Mouse (Mus musculus): ENCODE measurements around the gene Baz1b. TPM values are rescaled to one million over a fixed set of nuclear protein-coding genes. Genes with fewer than 3 reads are reported as not detected.
A peak's percentile ranks its signal among the peaks of the same experiment; 100 is the strongest.

Baz1b gene
- polyA plus RNA-seq, 1 experiment, result 22.1 TPM

- no peak for TF ChIP-seq CEBPB (IDR thresholded peaks at IDR 0.05; ENCODE audit: insufficient read depth, poor library complexity, severe bottlenecking)
- no peak for TF ChIP-seq MYOG (IDR thresholded peaks at IDR 0.05; ENCODE audit: control insufficient read depth in 1 of 3, insufficient read depth in 1 of 3, insufficient read length in 2 of 3, low read depth in 2 of 3)
- TF ChIP-seq TCF3 (IDR thresholded peaks at IDR 0.05; ENCODE audit: insufficient read length, low read depth), result no peak
- TF ChIP-seq POLR2AphosphoS2 (IDR thresholded peaks at IDR 0.05; ENCODE audit: insufficient read length, low read depth), result no peak
- TF ChIP-seq MAX (IDR thresholded peaks at IDR 0.05; ENCODE audit: low read depth), result no peak
- TF ChIP-seq E2F4 (IDR thresholded peaks at IDR 0.05; ENCODE audit: insufficient read depth), result no peak
- no peak for TF ChIP-seq MYOD1 (IDR thresholded peaks at IDR 0.05; ENCODE audit: control insufficient read depth in 1 of 3, insufficient read length in 2 of 3, low read depth in 2 of 3)
- no peak for TF ChIP-seq USF1 (IDR thresholded peaks at IDR 0.05; ENCODE audit: low read depth)
- Histone ChIP-seq H3K27me3 (ENCODE audit: control insufficient read depth, insufficient read depth, insufficient read length) (no peaks in the 10 kb centered on the region), H3K4me2 (ENCODE audit: low read depth) (no peak overlapping the region), H3K4me3 (no peak overlapping the region), H3ac (ENCODE audit: control insufficient read depth, insufficient read length) (no peak overlapping the region), H3K79me2 (ENCODE audit: control insufficient read depth, insufficient read depth) (no peaks in the 10 kb centered on the region), H3K36me3 (ENCODE audit: control insufficient read depth, insufficient read depth) (peaks cover 62% of the 10 kb centered on the region)
These were observed 51.8 kb downstream of the Baz1b start for GRCm38 (mm10) chr5:135238832-135239231.

- Histone ChIP-seq H3K4me2 (ENCODE audit: low read depth) (no peak overlapping the region), H3ac (ENCODE audit: control insufficient read depth, insufficient read length) (no peak overlapping the region), H3K36me3 (ENCODE audit: control insufficient read depth, insufficient read depth) (peaks cover 46% of the 10 kb centered on the region), H3K79me2 (ENCODE audit: control insufficient read depth, insufficient read depth) (no peaks in the 10 kb centered on the region), H3K27me3 (ENCODE audit: control insufficient read depth, insufficient read depth, insufficient read length) (no peaks in the 10 kb centered on the region), H3K4me3 (no peak overlapping the region)
- TF ChIP-seq E2F4 (IDR thresholded peaks at IDR 0.05; ENCODE audit: insufficient read depth) (no peak), REST (IDR thresholded peaks at IDR 0.05; ENCODE audit: insufficient read depth, insufficient read length) (no peak), MAX (IDR thresholded peaks at IDR 0.05; ENCODE audit: low read depth) (no peak), POLR2AphosphoS2 (IDR thresholded peaks at IDR 0.05; ENCODE audit: insufficient read length, low read depth) (no peak), MYOG (IDR thresholded peaks at IDR 0.05; ENCODE audit: control insufficient read depth in 1 of 3, insufficient read depth in 1 of 3, insufficient read length in 2 of 3, low read depth in 2 of 3) (no peak), MYOD1 (IDR thresholded peaks at IDR 0.05; ENCODE audit: control insufficient read depth in 1 of 3, insufficient read length in 2 of 3, low read depth in 2 of 3) (peak in 1 of 3 experiments; percentile 21), USF1 (IDR thresholded peaks at IDR 0.05; ENCODE audit: low read depth) (no peak), POLR2A (IDR thresholded peaks at IDR 0.05; ENCODE audit: insufficient read length, low read depth) (no peak)
These were observed 54.4 kb downstream of the Baz1b start for GRCm38 (mm10) chr5:135241474-135241873.

GRCm38 (mm10) chr5:135242136-135242535 lies 55.1 kb downstream of the Baz1b start:
- Histone ChIP-seq H3K4me2 (ENCODE audit: low read depth) (no peak overlapping the region), H3ac (ENCODE audit: control insufficient read depth, insufficient read length) (no peak overlapping the region), H3K79me2 (ENCODE audit: control insufficient read depth, insufficient read depth) (no peaks in the 10 kb centered on the region), H3K36me3 (ENCODE audit: control insufficient read depth, insufficient read depth) (peaks cover 41% of the 10 kb centered on the region), H3K4me3 (no peak overlapping the region), H3K27me3 (ENCODE audit: control insufficient read depth, insufficient read depth, insufficient read length) (no peaks in the 10 kb centered on the region)
- no peak for TF ChIP-seq TCF3 (IDR thresholded peaks at IDR 0.05; ENCODE audit: insufficient read length, low read depth)
- no peak for TF ChIP-seq TCF12 (IDR thresholded peaks at IDR 0.05; ENCODE audit: insufficient read depth, poor library complexity, severe bottlenecking)
- TF ChIP-seq MYOD1 (IDR thresholded peaks at IDR 0.05; ENCODE audit: control insufficient read depth in 1 of 3, insufficient read length in 2 of 3, low read depth in 2 of 3), result no peak
- no peak for TF ChIP-seq SRF (IDR thresholded peaks at IDR 0.05; ENCODE audit: control insufficient read depth, insufficient read length, low read depth)
- TF ChIP-seq MYOG (IDR thresholded peaks at IDR 0.05; ENCODE audit: control insufficient read depth in 1 of 3, insufficient read depth in 1 of 3, insufficient read length in 2 of 3, low read depth in 2 of 3), result no peak
- TF ChIP-seq CEBPB (IDR thresholded peaks at IDR 0.05; ENCODE audit: insufficient read depth, poor library complexity, severe bottlenecking), result no peak
- no peak for TF ChIP-seq USF1 (IDR thresholded peaks at IDR 0.05; ENCODE audit: low read depth)
- TF ChIP-seq MAX (IDR thresholded peaks at IDR 0.05; ENCODE audit: low read depth), result no peak
- no peak for TF ChIP-seq REST (IDR thresholded peaks at IDR 0.05; ENCODE audit: insufficient read depth, insufficient read length)

GRCm38 (mm10) chr5:135242608-135243007 lies 55.5 kb downstream of the Baz1b start:
- H3K4me2 ChIP-seq (ENCODE audit: low read depth), result no peak overlapping the region

GRCm38 (mm10) chr5:135243166-135243565 lies 56.1 kb downstream of the Baz1b start:
- Histone ChIP-seq H3K79me2 (ENCODE audit: control insufficient read depth, insufficient read depth) (no peaks in the 10 kb centered on the region), H3K4me3 (no peak overlapping the region), H3K4me2 (ENCODE audit: low read depth) (no peak overlapping the region), H3K36me3 (ENCODE audit: control insufficient read depth, insufficient read depth) (peaks cover 31% of the 10 kb centered on the region), H3K27me3 (ENCODE audit: control insufficient read depth, insufficient read depth, insufficient read length) (no peaks in the 10 kb centered on the region), H3ac (ENCODE audit: control insufficient read depth, insufficient read length) (no peak overlapping the region)
- TF ChIP-seq E2F4 (IDR thresholded peaks at IDR 0.05; ENCODE audit: insufficient read depth), result no peak
- TF ChIP-seq MYOG (IDR thresholded peaks at IDR 0.05; ENCODE audit: control insufficient read depth in 1 of 3, insufficient read depth in 1 of 3, insufficient read length in 2 of 3, low read depth in 2 of 3), result no peak
- no peak for TF ChIP-seq POLR2A (IDR thresholded peaks at IDR 0.05; ENCODE audit: insufficient read length, low read depth)
- no peak for TF ChIP-seq MAX (IDR thresholded peaks at IDR 0.05; ENCODE audit: low read depth)
- no peak for TF ChIP-seq TCF3 (IDR thresholded peaks at IDR 0.05; ENCODE audit: insufficient read length, low read depth)
- TF ChIP-seq POLR2AphosphoS2 (IDR thresholded peaks at IDR 0.05; ENCODE audit: insufficient read length, low read depth), result no peak
- no peak for TF ChIP-seq USF1 (IDR thresholded peaks at IDR 0.05; ENCODE audit: low read depth)
- no peak for TF ChIP-seq SRF (IDR thresholded peaks at IDR 0.05; ENCODE audit: control insufficient read depth, insufficient read length, low read depth)
- TF ChIP-seq MYOD1 (IDR thresholded peaks at IDR 0.05; ENCODE audit: control insufficient read depth in 1 of 3, insufficient read length in 2 of 3, low read depth in 2 of 3), result no peak
- TF ChIP-seq CEBPB (IDR thresholded peaks at IDR 0.05; ENCODE audit: insufficient read depth, poor library complexity, severe bottlenecking), result no peak
- TF ChIP-seq REST (IDR thresholded peaks at IDR 0.05; ENCODE audit: insufficient read depth, insufficient read length), result no peak
- no peak for TF ChIP-seq TCF12 (IDR thresholded peaks at IDR 0.05; ENCODE audit: insufficient read depth, poor library complexity, severe bottlenecking)

More at GRCm38 (mm10) chr5:135242608-135243007, 55.5 kb downstream of the Baz1b start:
- Histone ChIP-seq H3ac (ENCODE audit: control insufficient read depth, insufficient read length) (no peak overlapping the region), H3K4me3 (no peak overlapping the region), H3K79me2 (ENCODE audit: control insufficient read depth, insufficient read depth) (no peaks in the 10 kb centered on the region), H3K27me3 (ENCODE audit: control insufficient read depth, insufficient read depth, insufficient read length) (no peaks in the 10 kb centered on the region), H3K36me3 (ENCODE audit: control insufficient read depth, insufficient read depth) (peaks cover 37% of the 10 kb centered on the region)
- TF ChIP-seq MYOG (IDR thresholded peaks at IDR 0.05; ENCODE audit: control insufficient read depth in 1 of 3, insufficient read depth in 1 of 3, insufficient read length in 2 of 3, low read depth in 2 of 3) (peak in 1 of 3 experiments; percentile 65), TCF12 (IDR thresholded peaks at IDR 0.05; ENCODE audit: insufficient read depth, poor library complexity, severe bottlenecking) (no peak), MYOD1 (IDR thresholded peaks at IDR 0.05; ENCODE audit: control insufficient read depth in 1 of 3, insufficient read length in 2 of 3, low read depth in 2 of 3) (peak in 1 of 3 experiments; percentile 16), E2F4 (IDR thresholded peaks at IDR 0.05; ENCODE audit: insufficient read depth) (no peak), REST (IDR thresholded peaks at IDR 0.05; ENCODE audit: insufficient read depth, insufficient read length) (no peak), POLR2AphosphoS2 (IDR thresholded peaks at IDR 0.05; ENCODE audit: insufficient read length, low read depth) (no peak)

Measured in myocyte (in vitro differentiated cells).